Mouse (Mus musculus) forebrain, embryonic 11.5 days (tissue): ENCODE measurements at regions not wholly inside any gene's neighbourhood (a gene's known extent, or its start where the extent isn't known, plus 50 kb on each side); places are given as distances from the start of the nearest gene placed in this dataset.
"Not testable (repeated sequence)": the region's sequence is repeated elsewhere in the genome, so short reads cannot be mapped to it uniquely, and the experiment has no call there.

Source experiments
- ATAC-seq: fragments of 200-750 bp; cut with Nextera tagmentation; replicated peaks from 2 replicates; pipeline ENCODE4 v1.8.0; 2017; ENCODE audit warnings: moderate TSS enrichment; ENCODE audit not compliant: low FRiP score
- DNase-seq: peaks from one replicate; pipeline ENCODE4 v3.0.0-alpha.2; 2017; ENCODE audit warnings: low spot score
- H3K27ac ChIP-seq: fragments of 300-500 bp; sonication (generic); 2 replicates; pipeline ENCODE4 v1.5.1; 2014; ENCODE audit warnings: low read depth, low read length
- H3K27me3 ChIP-seq: fragments of 300-500 bp; sonication (generic); 2 replicates; pipeline ENCODE4 v1.6.1; 2014; ENCODE audit warnings: mild to moderate bottlenecking, low read length, mixed read lengths; ENCODE audit not compliant: control insufficient read depth, insufficient read depth
- H3K36me3 ChIP-seq: fragments of 300-500 bp; sonication (generic); 2 replicates; pipeline ENCODE4 v1.6.1; 2014; ENCODE audit warnings: mild to moderate bottlenecking, low read length, moderate library complexity, mixed read lengths; ENCODE audit not compliant: control insufficient read depth, insufficient read depth
- H3K4me1 ChIP-seq: fragments of 300-500 bp; sonication (generic); replicated peaks from 2 replicates; pipeline ENCODE4 v1.6.1; 2014; ENCODE audit warnings: low read length, mixed read lengths; ENCODE audit not compliant: control insufficient read depth, insufficient read depth
- H3K4me2 ChIP-seq: fragments of 300-500 bp; sonication (generic); 2 replicates; pipeline ENCODE4 v1.6.1; 2014; ENCODE audit warnings: low read depth, mild to moderate bottlenecking, low read length, moderate library complexity, mixed read lengths; ENCODE audit not compliant: severe bottlenecking
- H3K4me3 ChIP-seq: fragments of 300-500 bp; sonication (generic); 2 replicates; pipeline ENCODE4 v1.5.1; 2014; ENCODE audit warnings: low read depth, low read length
- H3K9ac ChIP-seq: fragments of 300-500 bp; sonication (generic); 2 replicates; pipeline ENCODE4 v1.6.1; 2014; ENCODE audit warnings: low read length
- H3K9me3 ChIP-seq: fragments of 300-500 bp; sonication (generic); 2 replicates; pipeline ENCODE4 v1.6.1; 2016; ENCODE audit warnings: low read length, mixed read lengths; ENCODE audit not compliant: control insufficient read depth
- WGBS: fragments of 180-500 bp; shearing (Covaris S2); extraction: QIAGEN DNeasy Blood & Tissue Kit; methylation state at CpG from one replicate; pipeline ENCODE4 v1.1.7; 2014; 5-methylcytosine and 5-hydroxymethylcytosine counted together

DNA sequence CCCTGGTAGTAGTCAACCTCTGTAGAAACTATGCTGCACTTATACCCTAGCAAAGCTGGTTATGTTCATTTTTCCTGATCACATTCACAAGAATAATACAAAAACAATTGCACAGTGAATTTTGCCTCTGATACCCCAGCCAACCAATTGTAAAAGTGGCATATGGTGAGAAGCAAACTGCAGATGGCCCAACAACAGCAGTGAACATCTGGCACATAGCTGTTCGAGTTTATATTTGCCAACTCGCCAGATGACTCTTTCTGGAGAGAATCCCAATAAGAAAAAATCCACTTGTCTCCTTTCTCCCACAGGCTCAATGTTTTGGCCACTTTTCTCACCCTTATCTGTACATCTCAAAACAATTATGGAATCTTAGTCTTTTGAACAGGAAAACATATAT lies 196.5 kb upstream of the Grik2 start:
- no peaks in the 10 kb centered on the region for H3K27me3 ChIP-seq
- ATAC-seq (no peak), DNase-seq (no peak)
- no peaks in the 10 kb centered on the region for H3K9me3 ChIP-seq
- no peak overlapping the region for H3K4me2 ChIP-seq
- H3K4me3 ChIP-seq = no peak overlapping the region
- no peak overlapping the region for H3K9ac ChIP-seq
- no peaks in the 10 kb centered on the region for H3K4me1 ChIP-seq
- no peaks in the 10 kb centered on the region for H3K36me3 ChIP-seq
- no peak overlapping the region for H3K27ac ChIP-seq
- WGBS = 73% methylated on average over 2 of the region's 2 CpGs

- no peak overlapping the region for H3K4me2 ChIP-seq
- H3K9ac ChIP-seq = no peak overlapping the region
- ATAC-seq (peak; percentile 63), DNase-seq (no peak)
- H3K4me3 ChIP-seq = no peak overlapping the region
- no peaks in the 10 kb centered on the region for H3K4me1 ChIP-seq
- H3K36me3 ChIP-seq = no peaks in the 10 kb centered on the region
- H3K27me3 ChIP-seq = no peaks in the 10 kb centered on the region
- H3K27ac ChIP-seq = no peak overlapping the region
- no peaks in the 10 kb centered on the region for H3K9me3 ChIP-seq
These were observed 163.9 kb upstream of the Grik2 start for GRCm38 (mm10) chr10:49952434-49952833.

- H3K4me2 ChIP-seq, DNase-seq, H3K27ac ChIP-seq, H3K27me3 ChIP-seq, H3K4me3 ChIP-seq, H3K36me3 ChIP-seq, H3K9me3 ChIP-seq, H3K9ac ChIP-seq, H3K4me1 ChIP-seq: not testable (repeated sequence)
- peak; percentile 67; the same call in 1 of the 2 replicates for ATAC-seq
- 88% methylated on average over 2 of the region's 2 CpGs for WGBS
These were observed 148.7 kb upstream of the Grik2 start for GRCm38 (mm10) chr10:49937305-49937704.

DNA sequence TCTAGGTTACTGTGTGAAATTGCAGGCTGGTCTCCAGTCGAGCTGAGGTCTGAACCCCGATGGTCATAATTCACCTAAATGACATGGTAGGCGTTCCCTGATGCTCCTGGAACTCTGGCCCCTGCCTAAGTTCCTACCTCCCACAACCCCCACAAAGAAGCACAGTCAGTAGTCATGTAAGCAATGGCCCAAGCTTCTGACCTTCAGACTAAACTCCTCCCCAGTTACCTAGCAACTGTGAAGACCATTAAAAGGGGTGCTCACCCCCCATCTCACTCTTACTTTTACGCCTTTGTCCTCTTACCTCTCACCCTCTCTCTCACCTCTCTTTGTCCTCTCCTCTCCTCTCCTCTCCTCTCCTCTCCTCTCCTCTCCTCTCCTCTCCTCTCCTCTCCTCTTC lies 120.6 kb upstream of the Grik2 start:
- not testable (repeated sequence) for H3K4me2 ChIP-seq, H3K4me3 ChIP-seq, H3K9ac ChIP-seq, ATAC-seq, H3K36me3 ChIP-seq, DNase-seq, H3K9me3 ChIP-seq, H3K27me3 ChIP-seq, H3K27ac ChIP-seq, H3K4me1 ChIP-seq
- WGBS = 88% methylated on average over 4 of the region's 4 CpGs

DNA sequence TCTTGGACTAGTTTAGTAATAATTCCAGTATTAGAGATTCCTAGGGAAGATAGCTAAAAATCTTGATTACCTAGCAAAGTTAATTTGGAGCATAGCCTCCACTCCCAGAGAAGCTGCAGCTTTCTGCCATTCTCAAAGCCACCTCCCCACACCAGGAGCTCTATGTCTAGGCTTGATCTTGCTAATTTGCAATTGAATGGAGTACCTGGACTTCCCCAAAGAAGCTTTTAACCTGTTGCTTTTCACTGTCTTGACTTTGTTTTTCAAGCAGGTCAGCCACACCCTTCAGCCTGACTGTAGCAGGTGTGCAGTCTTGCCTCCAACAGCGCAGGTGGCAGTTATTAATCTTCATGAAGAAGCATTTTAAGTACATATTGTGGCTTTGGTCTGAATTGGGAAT lies 119.6 kb upstream of the Grik2 start:
- not testable (repeated sequence) for H3K9ac ChIP-seq, H3K27me3 ChIP-seq, H3K4me3 ChIP-seq, H3K27ac ChIP-seq, H3K9me3 ChIP-seq, H3K4me2 ChIP-seq, H3K4me1 ChIP-seq, H3K36me3 ChIP-seq, DNase-seq, ATAC-seq
- WGBS = 62% methylated on average over 1 of the region's 1 CpGs

- not testable (repeated sequence) for ATAC-seq, H3K27ac ChIP-seq
These were observed 116.1 kb upstream of the Grik2 start for GRCm38 (mm10) chr10:49904626-49905025.

GRCm38 (mm10) chr10:49895436-49895835 lies 106.9 kb upstream of the Grik2 start:
- H3K4me2 ChIP-seq = no peak overlapping the region
- no peaks in the 10 kb centered on the region for H3K4me1 ChIP-seq
- H3K27me3 ChIP-seq = no peaks in the 10 kb centered on the region
- H3K9me3 ChIP-seq = no peaks in the 10 kb centered on the region
- H3K36me3 ChIP-seq = no peaks in the 10 kb centered on the region
- WGBS = 83% methylated on average over 3 of the region's 3 CpGs
- H3K27ac ChIP-seq = no peak overlapping the region
- ATAC-seq (no peak), DNase-seq (no peak)
- H3K4me3 ChIP-seq = no peak overlapping the region
- no peak overlapping the region for H3K9ac ChIP-seq

More at GRCm38 (mm10) chr10:49904626-49905025, 116.1 kb upstream of the Grik2 start:
- H3K27me3 ChIP-seq, H3K9ac ChIP-seq, H3K36me3 ChIP-seq, H3K9me3 ChIP-seq, H3K4me1 ChIP-seq, DNase-seq, H3K4me3 ChIP-seq, H3K4me2 ChIP-seq: not testable (repeated sequence)
- WGBS = 88% methylated on average over 1 of the region's 1 CpGs

DNA sequence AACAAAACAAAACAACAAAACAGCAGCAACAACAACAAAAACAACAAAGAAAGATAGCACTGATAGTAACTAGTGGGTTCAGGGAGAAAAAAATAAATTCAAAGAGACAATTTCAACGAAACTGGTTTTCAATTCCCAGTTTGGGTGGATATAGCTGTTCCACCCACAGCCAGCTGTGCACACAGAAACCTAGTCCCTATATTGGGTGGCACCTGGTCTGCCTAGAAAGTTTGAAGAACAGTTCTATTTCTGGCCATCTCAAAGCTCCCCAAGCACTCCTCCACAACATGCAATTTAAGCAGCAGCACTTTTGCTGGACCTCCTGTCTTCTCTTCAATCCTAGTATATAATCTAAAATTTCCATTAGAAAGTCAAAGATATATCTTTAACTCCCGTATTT lies 95.5 kb upstream of the Grik2 start:
- WGBS = 82% methylated on average over 2 of the region's 2 CpGs

GRCm38 (mm10) chr10:49883444-49883843 lies 94.9 kb upstream of the Grik2 start:
- H3K27ac ChIP-seq = no peak overlapping the region
- WGBS = 68% methylated on average over 1 of the region's 1 CpGs

More for the DNA sequence above, 95.5 kb upstream of the Grik2 start:
- Histone ChIP-seq H3K9me3 (no peaks in the 10 kb centered on the region), H3K27ac (no peak overlapping the region), H3K27me3 (no peaks in the 10 kb centered on the region), H3K36me3 (no peaks in the 10 kb centered on the region), H3K4me3 (no peak overlapping the region), H3K4me2 (no peak overlapping the region), H3K4me1 (no peaks in the 10 kb centered on the region), H3K9ac (no peak overlapping the region)
- no peak for ATAC-seq
- no peak for DNase-seq

More at GRCm38 (mm10) chr10:49883444-49883843, 94.9 kb upstream of the Grik2 start:
- H3K27me3 ChIP-seq = no peaks in the 10 kb centered on the region
- H3K9ac ChIP-seq = no peak overlapping the region
- no peaks in the 10 kb centered on the region for H3K9me3 ChIP-seq
- no peak for DNase-seq
- no peak for ATAC-seq
- H3K4me1 ChIP-seq = no peaks in the 10 kb centered on the region
- H3K4me2 ChIP-seq = no peak overlapping the region
- no peaks in the 10 kb centered on the region for H3K36me3 ChIP-seq
- H3K4me3 ChIP-seq = no peak overlapping the region
